Mouse (Mus musculus) kidney, postnatal 25 days (tissue): ENCODE measurements around the gene Pdzrn3.
A peak's percentile ranks its signal among the peaks of the same experiment; 100 is the strongest.

Experiments
- DNase-seq, 2 experiments: peaks; one replicate each; pipeline ENCODE4 v3.0.0; 2021; ENCODE audit warnings: mixed read lengths in 2 of 2

Pdzrn3 gene

DNA sequence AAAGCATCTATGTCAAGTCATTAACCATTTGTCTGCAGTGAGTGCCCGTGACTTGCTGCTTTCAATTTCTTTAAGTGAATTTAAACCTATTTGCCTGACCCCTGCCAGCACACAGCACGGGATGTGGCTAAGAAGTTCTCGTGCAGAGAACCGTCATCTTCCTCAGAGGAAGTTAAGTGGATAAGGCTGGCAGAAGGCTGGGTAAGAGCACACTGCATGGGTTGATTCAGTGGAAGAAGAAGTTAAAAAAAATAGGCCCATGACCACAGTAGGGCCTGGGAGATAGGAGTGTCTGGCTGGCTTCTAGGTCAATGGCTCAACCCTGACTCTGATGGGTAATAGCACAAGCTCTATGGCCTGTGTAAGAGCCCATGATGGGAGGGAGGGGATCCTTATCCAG is 131.6 kb downstream of the Pdzrn3 start:
- no peak for DNase-seq

DNA sequence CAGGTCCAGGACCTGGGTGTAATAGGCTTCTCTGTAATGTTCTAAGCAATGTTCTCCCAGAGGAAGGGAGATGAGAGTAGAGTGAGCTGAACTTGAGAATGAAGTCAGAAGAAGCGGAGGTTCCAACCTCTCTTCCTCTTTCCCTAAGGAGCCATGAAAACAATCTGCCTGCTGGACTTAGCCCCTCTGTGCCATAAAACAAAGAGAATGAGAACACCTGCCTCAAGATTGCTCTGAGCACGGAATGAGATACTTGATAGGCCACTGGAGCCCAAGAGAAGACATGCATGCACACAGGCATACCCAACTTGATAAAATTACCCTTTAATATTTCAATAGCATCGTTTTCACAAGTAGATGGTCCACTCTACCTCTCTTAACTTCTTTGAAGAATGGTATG is 133.3 kb downstream of the Pdzrn3 start:
- no peak for DNase-seq

GRCm38 (mm10) chr6:101243189-101243815 is 134.4 kb downstream of the Pdzrn3 start:
- DNase-seq: no peak

GRCm38 (mm10) chr6:101236641-101237246 is 141.0 kb downstream of the Pdzrn3 start:
- no peak for DNase-seq

DNA sequence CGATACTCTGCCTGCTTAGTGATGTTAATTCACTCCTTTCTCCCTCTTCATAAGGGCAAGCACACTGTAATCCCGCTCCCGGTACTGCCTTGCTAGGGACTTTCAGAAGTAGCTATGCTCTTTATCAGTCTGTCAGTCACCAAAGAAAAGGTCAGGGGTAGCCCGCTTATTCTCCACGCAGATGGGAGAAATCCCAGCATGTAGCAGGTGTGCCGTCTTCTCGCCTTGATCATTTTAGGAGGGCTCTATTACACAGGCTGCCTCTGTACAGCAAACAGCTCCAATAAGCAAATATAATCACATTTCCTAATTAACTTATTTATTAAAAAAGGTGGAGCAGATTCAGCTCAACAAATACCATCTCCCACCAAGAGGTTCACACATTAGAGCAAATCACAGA is 141.5 kb downstream of the Pdzrn3 start:
- DNase-seq: no peak

DNA sequence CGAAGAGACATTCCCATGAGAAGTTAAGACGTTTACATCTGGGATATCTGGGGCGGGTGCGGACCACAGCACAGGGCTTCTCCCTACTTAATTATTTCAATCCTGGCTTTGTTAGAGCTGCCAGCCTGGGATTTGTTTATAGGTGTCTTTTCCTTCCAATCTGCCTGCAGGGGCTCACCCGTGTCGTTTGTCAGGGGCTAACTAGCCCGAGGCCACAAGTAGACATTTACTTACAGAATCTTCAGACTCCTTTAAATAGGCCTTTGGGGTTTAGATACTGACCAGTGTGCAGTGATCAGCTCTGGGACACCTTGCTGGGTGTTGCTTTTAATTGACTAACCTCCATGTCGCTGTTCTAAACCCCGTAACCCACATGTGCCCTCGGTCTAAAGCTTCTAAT is 143.3 kb downstream of the Pdzrn3 start:
- no peak for DNase-seq

DNA sequence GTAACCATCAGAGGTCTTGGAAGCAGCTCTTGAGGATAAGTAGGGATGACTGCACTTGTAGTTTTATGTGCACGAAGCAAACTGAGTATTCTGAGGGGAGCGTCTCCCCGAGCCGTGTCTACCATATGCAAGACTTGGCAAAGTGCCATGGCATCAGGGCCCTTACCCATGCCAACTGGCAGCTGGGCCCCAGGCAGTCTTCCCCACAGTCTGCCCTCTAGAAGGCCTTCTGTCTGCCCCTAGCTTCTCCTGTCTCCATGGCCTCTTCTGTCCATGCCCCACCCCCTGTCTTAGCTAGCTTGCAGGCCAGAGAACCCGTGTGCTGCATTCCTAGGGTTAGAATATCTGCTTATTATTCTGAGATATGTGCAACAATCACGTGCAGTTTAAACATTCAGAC is 144.0 kb downstream of the Pdzrn3 start:
- DNase-seq: no peak

GRCm38 (mm10) chr6:101227294-101227855 is 150.3 kb downstream of the Pdzrn3 start:
- no peak for DNase-seq

DNA sequence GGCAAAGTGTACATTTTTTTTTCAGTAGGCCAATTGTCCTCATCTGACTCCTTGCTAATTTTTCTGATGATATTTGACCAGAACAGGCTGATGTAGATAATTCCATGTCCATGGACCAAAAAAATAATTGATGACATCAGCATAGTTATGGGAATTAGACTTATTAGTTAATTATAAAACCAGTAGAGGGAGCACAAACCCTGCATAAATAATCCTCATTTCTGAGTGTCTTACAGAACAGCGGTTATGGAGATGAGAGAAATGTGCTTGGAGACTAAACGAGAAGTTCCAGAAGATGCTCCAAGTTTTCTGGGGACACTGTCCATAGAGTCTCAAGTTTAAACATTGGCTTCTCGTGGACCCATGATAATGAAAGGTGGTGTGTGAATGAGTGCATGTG is 157.4 kb downstream of the Pdzrn3 start:
- DNase-seq: no peak

DNA sequence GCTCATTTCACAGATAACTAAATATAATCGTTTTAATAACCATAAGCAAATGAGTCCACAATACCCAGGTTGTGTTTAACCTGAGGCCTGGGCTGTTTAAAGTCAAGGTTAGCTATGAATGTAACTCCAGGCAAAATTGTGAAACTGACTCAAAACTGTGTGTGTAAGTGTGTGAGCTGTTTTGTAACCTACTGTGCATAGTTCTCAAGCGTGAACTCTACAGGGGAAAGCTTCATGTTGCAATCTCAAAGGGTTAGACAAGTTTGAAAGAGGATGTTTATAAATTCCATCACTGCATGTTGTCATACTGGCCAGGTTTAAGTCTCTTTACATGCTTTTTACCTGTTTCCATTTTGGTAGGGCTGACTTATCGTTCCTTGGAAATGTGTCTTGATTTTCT is 158.7 kb downstream of the Pdzrn3 start:
- no peak for DNase-seq

DNA sequence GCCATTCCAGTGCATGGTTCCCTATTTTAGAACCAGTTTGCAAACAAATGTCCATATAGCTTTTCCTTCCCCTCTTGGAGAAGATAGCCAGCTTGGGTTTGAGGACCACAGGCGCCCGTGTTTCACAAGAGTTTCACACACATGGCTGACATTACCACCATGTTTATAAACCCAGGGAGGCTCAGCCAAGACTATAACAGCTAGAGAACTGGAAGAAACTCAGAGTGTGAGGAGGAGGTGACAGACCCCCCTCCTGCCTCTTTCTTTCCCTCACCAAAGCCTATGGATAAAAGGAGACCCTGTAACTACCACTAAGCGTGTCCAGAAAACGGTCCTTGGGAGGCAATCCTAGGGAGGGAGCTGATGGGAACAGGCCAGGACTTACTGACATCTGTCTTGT is 159.5 kb downstream of the Pdzrn3 start:
- DNase-seq: no peak

DNA sequence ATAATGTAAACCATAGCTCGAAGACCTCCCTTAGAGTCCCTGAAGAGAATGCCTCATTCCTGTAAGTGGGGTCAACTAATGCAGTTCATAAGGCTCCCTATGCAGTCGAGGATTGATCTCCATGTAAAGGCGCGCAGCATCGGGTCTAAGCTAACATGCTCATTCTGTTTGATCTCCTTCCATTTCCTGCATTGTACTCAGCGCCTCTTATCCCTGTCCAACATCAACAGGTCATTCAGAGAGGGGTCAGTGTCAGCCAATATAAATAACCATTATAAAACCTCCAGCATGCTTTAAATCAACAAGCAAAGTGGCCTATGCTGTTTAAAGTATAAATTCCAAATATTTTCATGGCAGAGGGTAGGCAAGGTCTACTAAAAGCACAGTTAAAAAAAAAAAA is 159.9 kb downstream of the Pdzrn3 start:
- no peak for DNase-seq

DNA sequence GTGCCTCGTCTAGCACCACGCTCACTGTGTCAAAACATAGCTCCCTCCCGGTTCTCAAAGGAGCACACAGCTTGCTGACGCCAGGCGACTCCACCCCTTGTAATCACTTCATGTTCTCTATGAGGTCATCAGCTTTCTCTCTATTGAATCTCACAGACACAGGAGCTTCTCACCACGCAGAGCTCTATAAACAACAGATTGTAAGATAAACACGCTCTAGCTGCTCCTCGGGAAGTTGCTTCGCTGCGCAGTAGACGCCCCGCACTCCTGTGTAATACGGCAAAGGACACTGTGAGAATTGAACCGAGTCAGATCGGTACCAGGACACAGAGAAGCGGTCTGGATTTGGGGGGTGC is 162.3 kb downstream of the Pdzrn3 start:
- DNase-seq: no peak

DNA sequence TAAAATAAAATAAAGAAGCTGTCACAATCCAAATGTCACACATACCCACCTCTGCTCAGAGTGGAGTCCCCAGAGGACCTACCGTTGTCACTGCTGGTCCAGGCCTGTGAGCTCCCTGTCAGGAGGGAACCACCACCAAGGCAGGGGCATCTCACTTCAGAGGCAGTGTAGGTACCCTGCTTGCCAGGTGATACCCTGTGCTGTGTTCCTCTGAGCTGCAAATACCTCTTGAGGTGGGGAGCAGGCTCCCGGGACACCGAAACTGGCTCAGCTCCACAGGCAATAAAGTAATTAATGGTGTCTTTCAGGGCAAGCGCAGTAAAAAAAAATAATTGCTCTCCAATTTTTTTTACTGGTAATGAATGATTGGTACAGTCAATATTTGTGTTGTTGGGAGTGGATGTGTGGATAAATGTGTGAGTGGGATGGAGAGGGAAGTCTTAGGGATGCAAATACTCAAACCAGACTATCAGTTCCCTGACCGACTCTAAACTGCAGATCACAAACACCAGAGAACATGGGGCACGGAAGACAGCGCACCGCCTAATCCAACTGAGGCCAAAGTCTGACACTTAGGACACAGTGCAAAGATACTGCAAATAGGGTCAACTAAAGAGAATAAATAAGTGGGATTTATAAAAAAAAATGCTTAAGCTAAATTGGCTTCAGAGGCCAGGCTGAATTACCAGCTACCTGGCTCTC is 162.8 kb downstream of the Pdzrn3 start:
- DNase-seq: no peak

GRCm38 (mm10) chr6:101213066-101213465 is 164.6 kb downstream of the Pdzrn3 start:
- DNase-seq: no peak

DNA sequence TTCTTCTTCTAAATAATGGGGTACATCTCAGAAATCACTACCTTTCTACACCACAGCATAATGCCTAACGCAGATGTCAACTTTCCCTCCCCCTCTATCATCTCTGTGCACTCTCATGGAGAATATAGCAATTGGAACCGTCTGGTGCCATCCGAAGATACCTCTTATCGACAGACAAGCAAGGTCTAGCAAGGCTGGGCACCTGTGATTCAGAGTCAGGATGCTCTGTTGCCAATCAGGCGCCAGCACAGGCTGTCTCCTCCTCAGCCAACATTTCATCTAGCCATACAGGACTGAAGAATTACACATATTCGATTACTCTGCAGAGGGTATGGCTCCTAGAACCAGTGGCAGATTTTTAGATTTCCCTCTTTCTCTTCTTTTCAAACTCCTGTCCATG is 165.6 kb downstream of the Pdzrn3 start:
- no peak for DNase-seq

DNA sequence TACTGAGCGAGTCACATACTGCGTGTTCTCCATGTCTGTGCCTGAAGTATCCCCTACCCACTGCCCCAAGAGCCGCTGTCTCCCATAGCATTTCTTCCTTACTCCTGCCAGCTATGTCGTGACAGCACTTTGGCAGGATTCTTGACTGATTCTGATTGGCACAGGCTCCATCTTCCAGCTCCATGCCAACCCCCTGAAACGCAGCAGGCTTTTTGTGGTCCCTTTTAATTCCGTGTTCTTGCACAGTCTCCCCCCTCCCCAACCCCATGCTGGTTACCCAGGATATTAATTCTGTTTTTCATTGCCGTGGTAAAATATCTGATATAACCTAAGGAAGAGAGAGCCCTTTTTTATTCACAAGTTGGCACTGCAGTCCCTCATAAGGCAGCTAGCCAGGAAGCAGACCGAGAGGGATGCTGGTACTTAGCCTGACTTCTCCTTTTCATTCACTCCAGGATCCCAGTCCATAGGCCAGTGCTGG is 166.3 kb downstream of the Pdzrn3 start:
- no peak for DNase-seq

DNA sequence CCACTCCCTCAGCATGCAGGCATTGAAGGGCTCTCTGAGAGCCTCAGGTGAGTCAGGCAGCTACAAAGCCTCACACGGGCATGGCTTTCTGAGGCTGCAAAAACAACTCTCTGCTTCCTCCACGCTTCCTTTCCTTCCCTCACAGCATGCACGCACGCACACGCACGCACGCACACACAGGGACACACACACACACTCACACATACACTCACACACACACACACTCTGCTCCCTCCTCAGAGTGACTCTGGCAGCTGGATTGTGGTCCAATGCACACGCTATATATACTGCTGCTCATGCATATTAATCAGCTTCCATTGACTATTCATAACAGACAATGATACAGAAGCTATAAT is 178.8 kb downstream of the Pdzrn3 start:
- DNase-seq: no peak

GRCm38 (mm10) chr6:101198284-101198942 is 179.3 kb downstream of the Pdzrn3 start:
- peak in 1 of 2 experiments; percentile 8 for DNase-seq

DNA sequence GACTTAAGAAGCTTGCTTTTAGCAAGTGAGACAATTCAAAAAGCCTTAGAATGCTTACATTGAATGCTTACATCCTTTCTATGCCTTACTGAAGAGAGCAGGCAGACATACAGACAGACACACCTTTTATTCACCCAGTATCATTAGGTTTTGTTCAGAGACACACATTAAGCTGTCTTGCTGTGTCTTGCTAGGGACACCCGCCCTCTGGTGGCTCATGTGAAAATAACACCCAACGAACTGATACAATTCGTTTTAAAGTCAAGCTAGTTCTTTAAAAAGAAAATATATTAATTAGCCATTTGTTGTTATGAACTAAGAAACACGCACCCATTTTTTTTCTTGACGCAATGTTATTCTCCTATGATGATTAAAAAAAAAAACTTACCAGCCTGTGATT is 180.1 kb downstream of the Pdzrn3 start:
- DNase-seq: peak; percentile 70 to 85

DNA sequence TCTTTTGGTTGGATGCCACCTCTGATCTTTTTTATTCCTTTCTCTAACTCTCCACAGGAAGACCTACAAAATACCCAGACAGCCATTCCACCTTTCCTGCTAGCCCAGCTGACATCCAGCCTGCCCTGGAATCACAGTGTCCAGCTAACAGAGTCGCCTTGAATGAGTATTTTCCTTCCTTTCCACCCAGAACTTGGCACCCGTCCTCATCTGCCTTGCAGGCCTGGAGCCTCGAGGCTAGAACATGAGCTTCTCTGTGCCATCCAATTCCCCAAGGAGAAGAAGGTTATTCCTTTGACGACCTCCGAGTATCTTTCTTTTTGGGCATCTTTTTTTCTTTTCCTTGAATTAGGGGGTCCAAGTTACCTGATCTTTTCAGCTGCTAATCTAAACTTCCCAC is 181.8 kb downstream of the Pdzrn3 start:
- no peak for DNase-seq

- no peak for DNase-seq
These were observed 183.2 kb downstream of the Pdzrn3 start for GRCm38 (mm10) chr6:101194386-101194925.

- no peak for DNase-seq
These were observed 186.1 kb downstream of the Pdzrn3 start for GRCm38 (mm10) chr6:101191576-101191975.
